Mouse (Mus musculus): Measurements from ENCODE around the gene Ush2a.

Ush2a gene

GRCm38 (mm10) chr1:188387321-188387720 lies 125.5 kb downstream of the Ush2a start:
- DNase-seq (ENCODE audit: low read depth): no peak

GRCm38 (mm10) chr1:188387820-188388471 lies 126.1 kb downstream of the Ush2a start:
- DNase-seq (ENCODE audit: low read depth): peak; percentile 42

DNA sequence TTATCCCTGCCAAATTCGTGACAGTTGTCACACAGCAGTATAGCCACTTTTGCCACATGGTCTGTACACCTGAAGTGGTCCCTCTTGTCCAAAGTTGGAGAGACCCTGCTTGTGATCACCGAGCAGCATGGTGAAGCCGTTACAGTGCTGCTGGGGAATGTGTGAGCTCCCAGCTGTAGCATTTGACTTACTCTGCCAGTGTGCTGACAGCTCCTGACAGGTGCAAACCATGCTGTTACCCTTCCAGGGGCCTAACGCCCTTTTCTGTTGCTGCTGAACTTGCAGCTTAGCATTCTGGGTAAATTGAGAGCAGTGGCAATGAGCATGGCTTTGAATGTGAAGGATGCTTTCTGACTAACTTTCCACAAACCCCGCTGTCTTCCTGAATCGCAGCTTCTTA lies 128.3 kb downstream of the Ush2a start:
- no peak for DNase-seq (ENCODE audit: low read depth)

- DNase-seq (ENCODE audit: low read depth): no peak
Measured at GRCm38 (mm10) chr1:188407176-188407575, 145.4 kb downstream of the Ush2a start.

DNA sequence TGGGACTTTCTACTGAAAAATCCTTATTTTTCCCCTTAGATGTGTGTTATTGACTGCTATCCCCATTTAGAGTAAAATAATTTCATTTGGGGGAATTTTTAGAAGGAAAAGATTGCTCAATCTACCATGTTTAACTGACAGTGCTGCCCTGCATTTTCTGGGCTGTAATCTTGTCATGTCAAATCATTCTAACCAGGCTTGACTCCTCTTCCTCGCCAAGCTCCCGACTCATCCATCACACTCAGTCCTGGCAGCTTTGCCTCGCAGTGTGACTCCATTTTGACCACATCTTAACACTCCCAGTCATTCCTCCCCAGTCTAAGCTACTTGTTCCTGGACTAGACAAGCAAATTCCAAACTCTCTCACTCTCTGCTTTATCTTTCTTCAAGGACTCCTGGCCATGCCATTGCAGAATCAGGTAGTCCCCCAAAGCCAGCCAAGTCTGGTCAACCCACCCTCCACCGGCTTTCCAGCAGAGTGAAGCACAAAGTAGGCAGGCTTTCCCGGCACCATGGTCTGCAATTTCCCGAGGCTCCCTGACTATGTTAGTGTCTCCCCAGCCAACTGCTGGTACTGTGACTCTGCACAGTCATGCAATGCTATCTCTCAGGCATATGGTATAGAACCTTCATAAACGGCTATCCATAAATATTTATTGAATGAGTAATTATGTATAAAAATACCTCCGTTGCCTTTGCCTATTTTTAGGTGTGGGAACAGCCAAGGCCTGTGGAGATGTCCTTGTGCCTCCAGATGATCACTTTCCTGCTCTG lies 146.0 kb downstream of the Ush2a start:
- DNase-seq (ENCODE audit: low read depth): no peak

GRCm38 (mm10) chr1:188410547-188410946 lies 148.7 kb downstream of the Ush2a start:
- no peak for DNase-seq (ENCODE audit: low read depth)

DNA sequence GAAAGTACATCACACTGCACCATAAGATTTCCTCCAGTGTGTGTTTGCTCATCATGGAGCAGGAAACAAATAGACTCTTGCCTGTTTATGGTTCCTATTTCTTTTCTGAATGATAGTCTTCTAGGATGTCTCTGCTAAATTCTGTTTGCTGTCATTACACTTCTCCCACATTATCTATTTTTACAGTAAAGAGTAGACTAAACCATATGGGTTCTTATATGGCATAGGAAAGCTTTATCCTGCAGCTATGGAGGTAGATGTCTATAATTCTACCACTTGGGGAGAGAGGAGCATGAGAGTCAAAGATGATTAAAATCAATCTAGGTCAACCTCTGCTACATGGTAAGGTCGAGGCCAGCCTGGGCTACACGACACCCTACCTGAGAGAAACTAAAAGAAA lies 158.7 kb downstream of the Ush2a start:
- no peak for DNase-seq (ENCODE audit: low read depth)

GRCm38 (mm10) chr1:188428172-188428571 lies 166.3 kb downstream of the Ush2a start:
- DNase-seq (ENCODE audit: low read depth): no peak

DNA sequence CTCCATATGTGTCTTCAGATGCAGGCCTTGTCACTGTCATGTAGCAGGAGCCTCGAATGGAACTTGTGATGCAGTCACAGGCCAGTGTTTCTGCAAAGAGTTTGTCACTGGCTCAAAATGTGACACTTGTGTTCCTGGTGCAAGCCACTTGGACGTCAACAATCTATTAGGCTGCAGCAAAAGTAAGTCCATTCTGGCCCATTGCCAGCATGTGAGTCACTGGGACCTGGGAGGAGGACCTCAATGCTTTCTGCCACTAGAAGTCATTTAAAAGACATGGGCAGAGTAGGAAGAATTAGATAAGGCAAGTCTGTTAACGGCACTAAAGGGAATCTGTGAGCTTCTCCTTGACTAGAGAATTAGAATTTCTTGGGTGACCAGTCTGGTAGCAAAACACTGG lies 168.9 kb downstream of the Ush2a start:
- DNase-seq (ENCODE audit: low read depth): no peak

- no peak for DNase-seq (ENCODE audit: low read depth)
Measured at GRCm38 (mm10) chr1:188447964-188448363, 186.1 kb downstream of the Ush2a start.

GRCm38 (mm10) chr1:188456466-188457175 lies 194.8 kb downstream of the Ush2a start:
- DNase-seq (ENCODE audit: low read depth): no peak

- DNase-seq (ENCODE audit: low read depth): no peak
Measured at GRCm38 (mm10) chr1:188457221-188458008, 195.6 kb downstream of the Ush2a start.

- DNase-seq (ENCODE audit: low read depth): no peak
Measured at GRCm38 (mm10) chr1:188461203-188461602, 199.4 kb downstream of the Ush2a start.

DNA sequence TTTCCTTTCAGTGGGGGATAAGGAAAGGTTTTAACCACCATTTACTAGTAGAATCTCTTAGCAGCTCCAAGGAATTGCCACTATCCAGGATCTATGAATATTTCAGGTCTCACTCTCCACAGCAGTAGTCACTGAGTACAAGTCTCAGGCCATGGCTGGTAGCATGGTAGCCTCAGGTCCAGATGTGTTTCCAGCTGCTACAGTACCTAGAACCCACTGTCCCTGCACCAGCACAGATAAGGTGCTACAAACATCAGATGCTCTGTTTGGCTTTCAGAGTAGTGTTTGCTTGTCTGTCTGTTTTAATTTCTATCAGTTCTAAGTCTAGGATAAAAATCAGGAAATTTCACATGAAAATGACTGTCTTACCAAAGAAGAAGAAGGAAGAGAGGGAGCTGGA lies 202.8 kb downstream of the Ush2a start:
- no peak for DNase-seq (ENCODE audit: low read depth)

- no peak for DNase-seq (ENCODE audit: low read depth)
Measured at GRCm38 (mm10) chr1:188468371-188468783, 206.6 kb downstream of the Ush2a start.

DNA sequence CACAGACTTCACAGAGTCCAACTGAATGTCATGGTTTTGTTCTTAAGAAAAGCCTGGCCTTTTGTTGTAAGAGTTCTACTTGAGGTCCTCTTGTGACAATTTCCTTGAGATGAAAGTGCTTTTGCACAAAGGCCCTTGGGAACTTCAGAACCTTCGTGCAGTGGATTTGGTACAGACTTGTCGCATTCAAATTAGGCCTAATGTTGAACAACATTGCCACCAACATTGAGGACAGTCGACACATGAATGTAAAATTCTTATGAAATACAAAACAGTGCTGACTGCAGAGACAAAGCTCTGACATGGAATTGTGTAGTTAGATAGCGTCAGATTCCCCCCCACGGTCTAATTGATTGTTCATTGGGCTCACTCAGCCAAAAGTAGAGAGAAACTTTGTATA lies 243.1 kb downstream of the Ush2a start:
- DNase-seq (ENCODE audit: low read depth): no peak

DNA sequence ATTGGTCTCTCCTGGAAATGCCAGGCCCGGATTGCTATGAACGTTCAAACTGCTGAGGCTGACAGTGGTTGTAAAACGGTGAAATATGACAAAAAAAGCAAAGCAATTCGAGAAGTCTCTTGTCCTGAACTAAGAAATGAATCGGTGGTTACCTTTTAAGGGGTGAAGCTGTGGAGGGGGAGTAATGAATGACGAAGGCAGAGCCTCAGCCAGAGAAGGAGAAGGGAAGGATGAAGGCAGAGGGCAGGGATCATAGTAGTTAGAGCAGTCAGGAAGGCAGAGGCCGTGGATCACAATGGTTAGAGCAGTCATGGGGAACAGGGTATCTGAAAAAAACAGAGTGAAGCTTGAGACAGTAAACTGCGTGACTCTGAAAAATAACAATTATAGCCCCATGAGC lies 257.0 kb downstream of the Ush2a start:
- no peak for DNase-seq (ENCODE audit: low read depth)

DNA sequence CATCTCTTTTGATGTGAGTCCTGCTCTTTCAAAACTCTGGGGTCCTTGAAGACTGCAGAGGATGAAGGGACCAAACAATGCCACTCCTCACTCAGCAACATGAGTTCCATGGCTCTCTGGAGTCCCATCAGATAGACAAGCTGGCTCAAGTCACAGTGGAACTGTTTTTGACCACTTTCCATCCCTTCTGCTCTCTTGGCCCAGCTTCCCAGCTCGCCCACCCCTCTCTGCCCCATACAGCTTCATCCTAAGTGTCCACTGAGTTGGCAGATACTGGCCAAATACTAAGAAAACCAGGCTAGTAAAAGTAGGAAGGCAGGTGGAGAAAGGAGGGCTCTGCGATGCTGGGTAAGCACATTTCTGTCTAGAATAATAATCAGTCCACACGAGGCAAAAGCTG lies 265.6 kb downstream of the Ush2a start:
- DNase-seq (ENCODE audit: low read depth): no peak

- no peak for DNase-seq (ENCODE audit: low read depth)
Measured at GRCm38 (mm10) chr1:188529606-188530131, 267.8 kb downstream of the Ush2a start.

DNA sequence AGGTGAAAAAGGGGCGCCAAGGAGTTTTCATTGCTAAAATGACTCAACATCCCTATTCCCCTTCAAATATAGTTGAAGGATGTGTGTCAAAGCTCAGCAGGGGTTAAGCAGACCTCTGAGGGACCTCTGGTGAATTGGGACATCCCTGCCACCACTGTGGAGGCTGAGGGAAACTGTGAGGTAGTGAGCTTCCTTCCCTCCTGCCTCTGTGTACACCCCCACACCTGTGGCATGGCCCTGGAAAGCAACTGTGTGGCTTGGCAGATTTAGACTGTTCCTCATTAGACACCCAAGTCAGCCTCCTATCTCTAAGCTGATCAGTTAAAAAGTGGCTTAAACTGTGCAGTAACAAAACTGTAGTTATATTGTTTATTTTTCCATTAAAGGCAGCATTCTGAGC lies 275.2 kb downstream of the Ush2a start:
- no peak for DNase-seq (ENCODE audit: low read depth)

GRCm38 (mm10) chr1:188539621-188540020 lies 277.8 kb downstream of the Ush2a start:
- no peak for DNase-seq (ENCODE audit: low read depth)

DNA sequence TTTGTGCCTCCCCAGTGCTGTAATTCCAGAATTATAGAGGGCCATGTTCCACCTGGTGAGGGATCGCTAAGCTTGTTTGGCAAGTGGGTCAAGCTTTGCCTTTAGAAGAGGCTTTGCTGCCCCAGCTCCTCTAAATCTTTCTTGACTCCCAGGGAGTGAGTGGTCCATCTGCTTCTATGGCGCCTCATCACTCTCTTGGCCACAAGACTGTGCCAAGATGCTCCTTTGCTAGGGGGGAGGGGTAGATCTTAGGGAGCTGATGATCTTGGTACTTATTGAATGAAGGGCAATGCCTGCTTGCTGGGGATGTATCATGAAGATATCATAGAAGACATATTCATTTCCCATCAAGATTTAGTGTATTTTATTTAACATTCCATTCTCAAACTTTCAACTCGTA lies 279.7 kb downstream of the Ush2a start:
- DNase-seq (ENCODE audit: low read depth): no peak
